Comparison of ENCODE assay signal across 1 mouse cellular context in the genomic region with DNA sequence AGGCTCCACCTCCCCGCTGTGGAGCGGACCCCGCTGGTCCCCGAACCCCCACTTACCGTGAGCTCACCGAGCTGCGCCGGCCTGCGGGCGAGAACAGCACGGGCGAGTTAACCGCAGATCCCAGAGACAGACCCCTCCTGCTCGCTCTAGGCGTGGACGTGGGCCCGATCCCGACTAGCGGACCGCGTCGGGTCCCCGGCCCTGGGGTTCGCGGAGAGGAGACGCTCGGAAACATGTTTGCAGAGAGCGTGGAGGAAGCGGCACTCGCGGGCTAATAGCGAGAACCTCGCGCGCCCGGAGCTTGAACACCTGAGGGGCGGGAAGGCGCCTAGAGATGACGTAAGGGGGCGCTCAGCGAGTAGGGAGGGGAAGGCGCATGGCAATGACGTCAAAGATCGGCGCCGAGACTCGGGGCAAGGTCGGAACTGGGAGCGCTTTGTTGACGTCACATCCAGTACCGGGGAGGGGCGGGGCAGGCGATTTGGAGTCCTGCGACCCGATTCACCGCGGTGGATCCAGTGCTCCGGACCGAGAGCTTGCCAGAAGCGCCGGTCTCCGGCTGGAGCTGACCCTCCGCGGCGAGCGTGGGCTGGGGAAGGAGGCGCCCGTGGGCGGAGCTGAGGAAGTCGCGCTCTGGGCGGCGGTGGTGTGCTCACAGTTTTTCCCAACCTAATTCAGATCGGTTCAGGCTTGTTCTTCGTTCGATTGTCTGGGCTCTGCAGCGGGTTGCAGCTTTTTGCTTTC.
TF ChIP-seq lines count a peak whose summit lies in the region.

A gene (minus strand): TSS at position 324 of the 744 bp plus-strand sequence.

TF ChIP-seq in CH12.LX, 34 proteins besides CTCF, POLR2A, EP300 and RAD21 (continued from another document):
- TF ChIP-seq JUND (conservative IDR thresholded peaks at IDR 0.05; ENCODE audit: low read depth, low read length) (no peak), NRF1 (IDR thresholded peaks at IDR 0.05; ENCODE audit: low read depth, low read length) (peak; percentile 60), MAZ (IDR thresholded peaks at IDR 0.05; ENCODE audit: low read depth, low read length) (peak; percentile 98), BHLHE40 (IDR thresholded peaks at IDR 0.05; ENCODE audit: low read depth, low read length) (peak; percentile 36; the same call in 1 of the 2 replicates), KAT2A (IDR thresholded peaks at IDR 0.05; ENCODE audit: insufficient replicate concordance, low read length) (peak; percentile 93), ZNF384 (IDR thresholded peaks at IDR 0.05; ENCODE audit: low read depth, low read length) (peak; percentile 33; the same call in 1 of the 2 replicates), E2F4 (IDR thresholded peaks at IDR 0.05; ENCODE audit: insufficient replicate concordance, low read depth, low read length) (peak; percentile 91), ELF1 (IDR thresholded peaks at IDR 0.05; ENCODE audit: low read depth, low read length) (peak; percentile 88), MAFK (IDR thresholded peaks at IDR 0.05; ENCODE audit: insufficient replicate concordance, low read length) (no peak), ZKSCAN1 (IDR thresholded peaks at IDR 0.05; ENCODE audit: borderline replicate concordance, low read depth, low read length) (peak; percentile 58; the same call in 1 of the 2 replicates), ZMIZ1 (IDR thresholded peaks at IDR 0.05; ENCODE audit: low read depth, low read length) (peak; percentile 47; the same call in 1 of the 2 replicates), USF1 (IDR thresholded peaks at IDR 0.05; ENCODE audit: low read depth, low read length) (no peak), IRF4 (IDR thresholded peaks at IDR 0.05; ENCODE audit: low read depth, low read length) (peak; percentile 94), UBTF (IDR thresholded peaks at IDR 0.05; ENCODE audit: low read depth, low read length) (no peak), ZC3H11A (IDR thresholded peaks at IDR 0.05; ENCODE audit: low read depth, low read length) (peak; percentile 9; the same call in 1 of the 2 replicates), MEF2A (IDR thresholded peaks at IDR 0.05; ENCODE audit: borderline replicate concordance, low read depth, low read length) (peak; percentile 83), MAX (IDR thresholded peaks at IDR 0.05; ENCODE audit: low read length) (peak; percentile 84), TCF12 (IDR thresholded peaks at IDR 0.05; ENCODE audit: low read depth, low read length) (peak; percentile 84), NELFE (IDR thresholded peaks at IDR 0.05; ENCODE audit: low read depth, low read length) (peak; percentile 74), MYC (IDR thresholded peaks at IDR 0.05; ENCODE audit: low read depth, low read length) (peak; percentile 86), USF2 (conservative IDR thresholded peaks at IDR 0.05; ENCODE audit: low read depth, low read length) (no peak)
